Mouse (Mus musculus) urinary bladder, postnatal 25 days (tissue): ENCODE data around the gene Aagab.

Experiments
- DNase-seq: peaks from one replicate; pipeline ENCODE4 v3.0.0; 2022; ENCODE audit warnings: low spot score

The Aagab gene

DNA sequence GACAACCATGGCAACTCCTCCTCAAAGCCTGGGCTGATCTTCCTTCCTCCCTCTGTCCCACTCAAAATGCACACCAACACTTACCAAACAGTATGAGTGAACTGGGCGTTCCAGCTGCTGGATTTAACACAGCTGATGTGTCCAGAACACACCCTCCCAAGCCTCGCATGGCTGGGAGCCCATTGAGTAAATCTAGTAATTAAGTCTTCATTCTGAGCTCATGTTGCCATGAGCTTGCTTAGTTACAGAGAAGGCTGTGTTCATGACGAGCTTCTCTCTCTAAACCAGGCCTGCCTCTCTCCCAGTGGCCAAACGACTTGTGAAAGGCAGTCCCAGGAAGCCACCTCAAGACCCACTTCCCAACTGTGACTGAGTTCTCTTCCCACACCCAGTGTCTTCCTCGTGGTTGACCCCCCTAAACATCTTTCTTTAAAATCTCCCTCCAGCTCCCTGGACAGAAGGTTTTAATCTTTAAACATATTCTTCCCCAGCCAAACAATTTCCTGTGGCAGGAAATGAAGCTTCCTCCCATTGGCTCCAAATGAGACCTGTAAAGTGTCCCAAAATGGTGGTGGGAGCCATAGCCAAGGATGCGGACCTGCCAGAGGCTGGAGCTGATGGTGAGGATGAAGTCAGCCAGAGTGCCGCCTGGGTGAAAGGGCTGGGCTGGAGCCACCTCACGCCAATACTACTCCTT, 70.5 kb downstream of the Aagab start:
- DNase-seq: no peak

DNA sequence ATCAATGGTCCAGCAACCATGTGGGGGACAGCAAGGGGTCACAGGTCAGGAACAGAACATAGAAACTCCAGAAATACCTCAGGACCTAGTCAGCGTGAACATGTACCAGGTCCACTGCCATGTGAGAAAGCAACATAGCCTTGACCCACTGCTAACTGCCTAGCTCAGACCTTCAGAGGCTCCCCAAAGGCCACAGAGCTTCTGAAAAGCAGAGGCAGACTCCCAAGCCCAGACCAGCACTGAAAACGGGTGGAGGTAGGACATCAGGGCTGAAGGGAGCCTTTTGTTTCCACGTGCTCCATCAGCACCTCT, 71.0 kb downstream of the Aagab start:
- DNase-seq: no peak

DNA sequence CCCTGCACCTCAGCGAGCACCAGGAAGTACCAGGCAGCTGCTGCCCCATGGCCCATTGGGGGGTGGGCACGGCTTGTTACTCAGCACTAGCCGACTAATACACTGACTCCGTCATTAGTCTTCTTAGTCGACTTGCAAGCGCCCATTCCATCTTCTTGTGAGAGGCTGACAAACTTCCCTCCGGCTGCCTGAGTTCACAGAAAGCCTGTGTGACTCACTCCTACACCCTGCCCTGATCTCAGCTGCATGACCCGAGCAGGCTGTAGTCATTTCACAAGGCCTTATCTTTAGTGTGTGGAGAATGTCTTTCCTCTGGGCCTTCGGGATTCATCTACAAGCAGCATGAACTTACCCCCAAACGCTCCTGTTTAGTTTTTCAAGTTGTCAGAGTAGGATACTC, 72.2 kb downstream of the Aagab start:
- no peak for DNase-seq

DNA sequence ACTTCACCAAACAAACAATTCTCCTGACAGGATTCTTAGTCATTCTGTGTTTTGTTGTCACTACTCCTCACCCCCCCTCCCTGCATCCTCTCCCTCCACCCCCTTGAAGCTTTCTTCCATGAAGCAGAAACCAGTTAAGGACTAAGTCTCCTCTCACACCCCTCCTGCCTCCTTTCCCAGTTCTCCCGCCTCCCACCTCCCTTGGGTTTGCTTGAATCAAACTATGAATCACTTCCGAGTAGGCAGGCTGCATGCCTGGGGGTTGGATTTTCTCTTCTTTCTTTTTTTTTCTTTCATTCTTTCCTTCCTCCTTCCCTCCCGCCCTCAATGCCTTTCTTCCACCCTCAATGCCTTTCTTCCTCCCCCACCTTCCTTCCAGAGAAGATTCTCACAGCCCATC, 75.2 kb downstream of the Aagab start:
- no peak for DNase-seq

DNA sequence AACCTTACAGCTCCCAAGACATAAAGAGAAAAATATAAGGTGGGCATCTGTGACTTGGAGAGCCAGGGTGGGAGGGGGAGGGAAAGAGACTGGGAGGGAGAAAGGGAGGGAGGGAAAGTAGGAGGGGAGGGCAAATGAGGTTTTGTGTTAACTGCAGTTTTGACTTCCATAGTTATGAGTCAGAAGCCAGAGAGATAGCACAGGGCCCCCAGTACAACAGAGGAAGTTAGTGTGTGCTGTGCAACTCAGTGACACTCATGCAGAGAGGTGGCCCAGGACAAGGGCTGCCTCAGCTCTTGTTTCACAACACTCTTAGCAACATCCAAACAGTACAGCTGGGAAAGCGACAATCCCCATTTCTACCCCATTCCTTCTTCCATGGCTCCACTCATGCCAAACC, 75.6 kb downstream of the Aagab start:
- DNase-seq: no peak

DNA sequence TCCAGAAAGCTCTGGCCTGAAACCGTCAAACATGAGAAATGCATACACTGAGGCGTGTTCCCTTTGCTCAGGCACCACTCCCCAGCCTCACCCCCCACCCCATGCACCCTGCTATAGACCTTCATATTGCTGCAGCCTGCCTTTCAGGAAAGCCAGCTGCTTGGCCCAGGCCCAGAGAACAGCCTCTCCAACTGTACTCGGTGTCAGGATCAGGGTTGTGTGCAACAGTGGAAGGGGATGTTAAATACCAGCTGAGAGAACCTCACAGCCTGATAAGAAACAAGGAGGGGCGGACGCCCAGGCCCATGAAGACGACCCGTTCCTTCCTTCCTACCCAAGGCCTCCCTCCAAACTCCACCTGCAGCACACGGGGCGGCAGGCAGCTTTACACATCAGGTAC, 79.8 kb downstream of the Aagab start:
- no peak for DNase-seq

DNA sequence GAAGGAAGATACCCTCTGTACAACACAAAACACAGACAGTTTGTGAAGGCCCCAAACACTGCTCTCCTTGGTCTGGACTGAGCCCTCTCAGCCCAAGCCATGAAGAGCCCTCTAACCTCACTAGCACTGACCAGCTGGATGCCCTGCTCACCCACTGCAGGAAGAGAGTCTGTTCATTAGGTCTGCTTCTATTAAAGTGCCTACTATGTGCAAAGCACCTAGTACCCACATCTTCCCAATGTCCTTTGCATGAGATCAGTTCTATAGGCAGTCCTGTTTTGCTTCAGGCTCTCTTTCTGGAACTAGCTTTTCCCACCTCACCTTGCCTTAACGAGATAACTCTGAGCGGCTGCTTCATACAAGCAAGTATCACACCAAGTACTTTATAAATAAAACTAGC, 80.5 kb downstream of the Aagab start:
- no peak for DNase-seq

DNA sequence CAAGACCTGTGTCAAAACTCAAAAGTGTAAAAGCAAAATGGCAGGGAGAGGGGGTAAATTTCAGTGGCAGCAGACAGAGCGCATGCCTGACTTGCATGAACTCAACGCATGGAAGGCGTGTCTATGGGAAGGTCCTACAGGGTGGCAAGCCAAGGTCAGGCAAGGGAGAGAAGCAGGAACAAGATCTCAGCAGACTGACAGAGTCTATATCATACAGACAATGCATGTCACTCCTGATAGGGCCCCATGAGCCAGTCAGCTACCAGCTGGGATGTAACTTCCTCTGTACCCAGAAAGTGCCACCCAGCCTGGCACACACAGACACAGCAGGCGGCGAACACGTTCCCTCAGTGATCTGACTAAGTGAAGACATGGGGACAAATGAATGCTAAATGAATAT, 81.8 kb downstream of the Aagab start:
- no peak for DNase-seq

DNA sequence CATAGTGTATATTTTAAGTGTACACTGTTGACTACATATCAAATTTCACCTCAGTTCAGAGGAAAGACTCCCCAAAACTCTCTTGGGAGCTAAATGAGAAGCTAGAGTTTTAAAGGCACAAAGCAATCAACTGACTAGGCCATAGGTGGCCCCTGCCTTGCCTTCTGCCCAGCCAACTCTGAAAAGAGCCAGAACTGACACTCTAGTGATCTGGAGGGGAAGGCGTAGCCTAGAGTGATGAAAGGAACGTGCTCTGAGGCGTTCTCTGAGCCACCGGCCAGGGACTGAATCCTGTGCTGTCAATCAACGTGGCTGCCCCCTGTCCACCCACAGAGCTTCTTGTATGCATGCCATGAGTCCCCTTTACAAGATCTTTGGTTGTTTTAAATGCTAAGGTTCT, 82.9 kb downstream of the Aagab start:
- DNase-seq: no peak

DNA sequence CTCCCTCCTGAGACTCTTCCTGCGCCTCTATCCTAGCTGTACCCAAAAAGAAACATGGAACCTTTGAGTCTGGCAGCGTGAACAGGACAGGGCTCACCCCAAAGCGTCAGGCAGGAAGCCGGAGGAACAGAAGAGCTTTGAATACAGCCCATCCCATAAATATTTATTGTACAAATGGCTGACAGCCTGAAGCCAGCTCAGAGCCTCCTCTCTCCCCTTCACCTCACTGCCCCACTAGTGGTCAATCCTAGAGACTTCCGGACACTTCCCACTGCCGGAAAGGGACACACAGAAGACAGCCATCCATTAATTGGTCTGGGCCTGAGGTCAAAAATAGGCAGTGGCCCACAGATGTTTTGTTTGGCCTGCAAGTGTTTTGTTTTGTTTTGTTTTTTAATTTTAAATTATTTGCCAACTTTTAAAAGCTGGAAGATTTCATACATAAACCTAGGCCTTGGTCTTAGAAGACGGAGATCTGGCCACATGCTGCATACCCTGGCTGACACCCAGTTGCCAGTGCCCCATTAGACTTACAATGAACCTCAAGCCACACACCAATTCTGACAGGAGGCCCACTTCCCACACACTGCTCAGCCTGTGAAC, 85.1 kb downstream of the Aagab start:
- DNase-seq: no peak

DNA sequence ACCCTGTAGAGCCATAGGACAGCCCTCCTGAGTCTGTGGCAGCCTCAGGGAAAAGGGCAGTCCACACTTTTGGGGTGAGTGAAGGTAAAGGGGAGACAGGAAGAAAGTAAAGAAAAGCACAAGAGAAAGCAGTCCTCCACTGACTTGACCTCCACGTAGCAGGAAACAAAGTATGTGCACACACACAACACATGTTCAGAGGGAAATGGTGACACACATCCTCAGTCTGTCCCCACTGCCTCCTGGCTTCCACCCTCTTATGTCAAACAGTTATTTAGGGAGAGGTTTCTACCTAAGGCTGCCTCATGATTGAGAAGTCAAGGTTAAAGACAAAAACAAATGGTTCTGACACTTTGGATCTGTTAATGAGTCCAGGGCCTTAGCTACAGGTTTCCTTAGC, 88.1 kb downstream of the Aagab start:
- DNase-seq: no peak

DNA sequence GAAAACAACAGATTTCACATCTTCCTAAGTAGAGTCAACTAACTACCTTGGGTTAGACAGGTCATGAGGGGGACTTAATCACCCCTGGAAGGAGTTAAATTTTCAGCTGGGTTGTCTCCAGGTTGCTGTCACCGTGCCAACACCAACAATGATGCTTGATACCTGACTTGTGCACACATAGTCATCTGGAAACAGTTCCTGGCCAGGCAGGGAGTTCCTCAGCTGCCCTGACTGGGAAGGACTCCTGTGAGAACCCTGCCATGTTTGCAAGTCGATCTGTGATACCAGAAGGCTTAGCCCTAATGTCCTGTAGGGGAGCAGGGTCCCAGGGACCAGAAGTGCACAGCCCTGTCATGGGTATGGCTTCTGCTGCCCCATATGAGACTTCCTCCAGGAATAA, 89.5 kb downstream of the Aagab start:
- no peak for DNase-seq
